ENCODE assay signal across 15 mouse cellular contexts in the genomic region with DNA sequence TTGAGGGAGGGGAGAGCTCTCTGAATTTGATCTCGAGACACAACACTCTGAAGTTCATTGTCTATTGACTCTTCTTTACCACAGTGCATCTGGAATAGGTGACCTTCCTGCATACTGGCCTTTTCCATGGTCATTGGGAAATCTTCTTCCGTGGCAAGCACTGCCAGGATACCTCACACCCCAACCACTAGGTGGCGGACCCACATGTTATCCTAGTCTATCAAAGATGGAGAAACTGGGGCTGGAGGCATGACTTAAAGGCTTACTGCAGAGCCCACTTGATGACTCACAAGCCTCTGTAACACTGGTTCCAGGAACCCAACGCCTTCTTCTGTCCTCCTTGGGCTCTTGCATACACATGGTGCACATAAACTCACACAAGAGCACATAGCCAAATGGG.
DNase-seq lines count a peak whose midpoint lies in the region; ATAC-seq and TF ChIP-seq lines count a peak whose summit lies in the region.
"Had no signal": no experiment of that assay in that cellular context is flagged by ENCODE, and none has a peak within 500 bp of the region (broad histone marks: within the 10 kb centered on the region; RNA-seq: fewer than 3 reads in every experiment).

No protein-coding gene starts in this region.

- H3K27ac ChIP-seq in forebrain, postnatal 0 days (ENCODE audit: low read depth, low read length) = no peak overlapping the region
- no peak overlapping the region for H3K27ac ChIP-seq in forebrain, embryonic 16.5 days (ENCODE audit: low read length)
- no peak overlapping the region for H3K27ac ChIP-seq in liver, adult 2 months (replicated peaks; ENCODE audit: insufficient read depth, low read depth, low read length)
- no peak overlapping the region for H3K27ac ChIP-seq in CH12.LX (ENCODE audit: insufficient read depth, low read depth)
- H3K27ac ChIP-seq: heart, embryonic 10.5 days; midbrain, embryonic 13.5 days; neural tube, embryonic 12.5 days had no signal

- no peaks in the 10 kb centered on the region for H3K4me1 ChIP-seq in forebrain, postnatal 0 days (ENCODE audit: insufficient read depth)
- peaks cover 9% of the 10 kb centered on the region for H3K4me1 ChIP-seq in forebrain, embryonic 16.5 days (replicated peaks; ENCODE audit: control insufficient read depth, insufficient read depth, low read length)
- H3K4me1 ChIP-seq in liver, adult 2 months (ENCODE audit: control insufficient read depth, insufficient read depth, low read length) = no peaks in the 10 kb centered on the region
- no peaks in the 10 kb centered on the region for H3K4me1 ChIP-seq in CH12.LX (ENCODE audit: control insufficient read depth in 1 of 2, insufficient read depth in 2 of 2)

- no peak for DNase-seq in forebrain, postnatal 0 days
- peak; percentile 29 for DNase-seq in liver, adult 2 months (ENCODE audit: extremely low read depth, low read depth, low spot score)
- DNase-seq in liver (no peak), CH12.LX (ENCODE audit: extremely low read depth) (peak; percentile 17)
- peak; percentile 45 for DNase-seq in embryo, embryonic 10.5 days (ENCODE audit: low spot score)
- no peak for DNase-seq in ovary, adult 18-20 months (ENCODE audit: low spot score)
- DNase-seq in frontal cortex, postnatal 25 days (ENCODE audit: low spot score in 2 of 2) = no peak
- DNase-seq: cerebellum, postnatal 36 days; kidney, adult 18-20 months; left cerebral cortex, postnatal 4 days; right cerebral cortex, postnatal 14 days had no signal

- no peaks in the 10 kb centered on the region for H3K9me3 ChIP-seq in forebrain, postnatal 0 days (ENCODE audit: low read length)
- H3K9me3 ChIP-seq in forebrain, embryonic 16.5 days (ENCODE audit: control insufficient read depth, low read length) = no peaks in the 10 kb centered on the region
- H3K9me3 ChIP-seq in CH12.LX (replicated peaks; ENCODE audit: low read length) = no peaks in the 10 kb centered on the region
- H3K9me3 ChIP-seq: heart, embryonic 10.5 days; midbrain, embryonic 13.5 days; neural tube, embryonic 12.5 days had no signal

- dilution Hi-C loops in CH12.LX (cut with MboI; ENCODE audit: extremely low pct_ligation_motif_present, extremely low pct_unique_long_range_greater_than_20kb, low sequenced_read_pairs) = no loop called here

- no peak overlapping the region for H3K9ac ChIP-seq in forebrain, postnatal 0 days
- H3K9ac ChIP-seq in forebrain, embryonic 16.5 days (replicated peaks; ENCODE audit: low read depth, low read length) = no peak overlapping the region
- H3K9ac ChIP-seq in liver, adult 2 months (ENCODE audit: low read depth, low read length) = no peak overlapping the region
- H3K9ac ChIP-seq in CH12.LX (ENCODE audit: insufficient read depth, low read depth) = no peak overlapping the region
- H3K9ac ChIP-seq: midbrain, embryonic 13.5 days; neural tube, embryonic 12.5 days had no signal

- H3K4me2 ChIP-seq in forebrain, postnatal 0 days (ENCODE audit: low read depth) = no peak overlapping the region
- H3K4me2 ChIP-seq in forebrain, embryonic 16.5 days (ENCODE audit: low read length) = no peak overlapping the region
- no peak overlapping the region for H3K4me2 ChIP-seq in CH12.LX (ENCODE audit: insufficient read depth, low read depth, poor library complexity, severe bottlenecking)
- H3K4me2 ChIP-seq: midbrain, embryonic 13.5 days; neural tube, embryonic 12.5 days had no signal

- 68% methylated on average over 4 of the region's 4 CpGs for WGBS in forebrain, postnatal 0 days
- 60% methylated on average over 4 of the region's 4 CpGs for WGBS in forebrain, embryonic 16.5 days
- WGBS in liver, adult 2 months = 57% methylated on average over 4 of the region's 4 CpGs

- no peak for ATAC-seq in forebrain, postnatal 0 days
- ATAC-seq in forebrain, embryonic 16.5 days = no peak
- ATAC-seq: midbrain, embryonic 13.5 days had no signal

- no peak for TF ChIP-seq POLR2A in liver, adult 2 months (IDR thresholded peaks at IDR 0.05; ENCODE audit: extremely low read depth, insufficient read depth, low read length)
- TF ChIP-seq POLR2A in CH12.LX (IDR thresholded peaks at IDR 0.05; ENCODE audit: low read depth, low read length) = no peak

- in situ Hi-C loops in CH12.LX (cut with MboI; ENCODE audit: low pct_ligation_motif_present, low pct_unique_long_range_greater_than_20kb, low sequenced_read_pairs) = no loop called here

- no peak overlapping the region for H3K4me3 ChIP-seq in forebrain, postnatal 0 days (ENCODE audit: low read depth, low read length)
- no peak overlapping the region for H3K4me3 ChIP-seq in forebrain, embryonic 16.5 days (replicated peaks; ENCODE audit: low read length)
- no peak overlapping the region for H3K4me3 ChIP-seq in liver, adult 2 months (ENCODE audit: insufficient read depth, low read depth, low read length)
- no peak overlapping the region for H3K4me3 ChIP-seq in CH12.LX (replicated peaks in 1 of 3; ENCODE audit: low read depth in 2 of 3, low read length in 2 of 3, poor library complexity in 1 of 3)
- H3K4me3 ChIP-seq: heart, embryonic 10.5 days; midbrain, embryonic 13.5 days; neural tube, embryonic 12.5 days had no signal

- no peak for TF ChIP-seq EP300 in CH12.LX (IDR thresholded peaks at IDR 0.05; ENCODE audit: low read length)

- no peak for TF ChIP-seq RAD21 in CH12.LX (IDR thresholded peaks at IDR 0.05; ENCODE audit: low read depth, low read length)

- TF ChIP-seq CTCF in forebrain, postnatal 0 days (IDR thresholded peaks at IDR 0.05; ENCODE audit: low read depth) = peak; percentile 22
- peak; percentile 39; the same call in 1 of the 2 replicates for TF ChIP-seq CTCF in liver, adult 2 months (IDR thresholded peaks at IDR 0.05; ENCODE audit: low read depth, low read length)
- TF ChIP-seq CTCF in CH12.LX (conservative IDR thresholded peaks at IDR 0.05 in 1 of 2, IDR thresholded peaks at IDR 0.05 in 1 of 2; ENCODE audit: low read depth in 2 of 2, low read length in 2 of 2) = peak; percentile 43 to 51; a peak in 3 of 4 replicates

- no peaks in the 10 kb centered on the region for H3K79me2 ChIP-seq in liver, adult 2 months (ENCODE audit: control insufficient read depth, insufficient read depth, low read length)
- H3K79me2 ChIP-seq in CH12.LX (replicated peaks; ENCODE audit: control insufficient read depth, extremely low read depth, insufficient read depth, poor library complexity, severe bottlenecking) = no peaks in the 10 kb centered on the region

- no peaks in the 10 kb centered on the region for H3K36me3 ChIP-seq in forebrain, postnatal 0 days (ENCODE audit: insufficient read depth)
- H3K36me3 ChIP-seq in forebrain, embryonic 16.5 days (ENCODE audit: control insufficient read depth, insufficient read depth) = no peaks in the 10 kb centered on the region
- no peaks in the 10 kb centered on the region for H3K36me3 ChIP-seq in liver, adult 2 months (ENCODE audit: control insufficient read depth, insufficient read depth, low read length)
- H3K36me3 ChIP-seq in CH12.LX (replicated peaks in 1 of 2; ENCODE audit: control insufficient read depth in 1 of 2, insufficient read depth in 1 of 2, low read length in 1 of 2) = no peaks in the 10 kb centered on the region
- H3K36me3 ChIP-seq: heart, embryonic 10.5 days; midbrain, embryonic 13.5 days; neural tube, embryonic 12.5 days had no signal

- no peaks in the 10 kb centered on the region; the same call in 1 of the 2 replicates for H3K27me3 ChIP-seq in forebrain, postnatal 0 days (ENCODE audit: insufficient read depth, low read length)
- no peaks in the 10 kb centered on the region; the same call in 1 of the 2 replicates for H3K27me3 ChIP-seq in forebrain, embryonic 16.5 days (replicated peaks; ENCODE audit: control insufficient read depth, insufficient read depth, low read length)
- H3K27me3 ChIP-seq in liver, adult 2 months (ENCODE audit: control insufficient read depth, insufficient read depth, low read length) = no peaks in the 10 kb centered on the region; the same call in 1 of the 2 replicates
- H3K27me3 ChIP-seq in CH12.LX (replicated peaks) = peaks cover 80% of the 10 kb centered on the region
- H3K27me3 ChIP-seq: neural tube, embryonic 12.5 days had no signal

TF ChIP-seq in CH12.LX, 34 proteins besides CTCF, POLR2A, EP300 and RAD21:
- no peak for TF ChIP-seq MEF2A (IDR thresholded peaks at IDR 0.05; ENCODE audit: borderline replicate concordance, low read depth, low read length)
- TF ChIP-seq SMC3 (IDR thresholded peaks at IDR 0.05; ENCODE audit: low read depth, low read length) = peak; percentile 29; the same call in 1 of the 2 replicates
TF ChIP-seq in CH12.LX: peak in this region for 1.

Comparison
In these comparisons a context has a peak if more than half of its experiments do, and no peak if none do; other contexts are left out.
1. DNase-seq: peak in liver, adult 2 months (single experiment), CH12.LX (single experiment) and embryo, embryonic 10.5 days (single experiment); none in forebrain, postnatal 0 days (single experiment), liver (single experiment), ovary, adult 18-20 months (single experiment) and frontal cortex, postnatal 25 days (0 of 2).
2. Peak in every context shown above with its lines, with median percentiles within 50 percentile points of each other: CTCF ChIP-seq.